Mouse (Mus musculus) effector memory CD4-positive, alpha-beta T cell, adult 7 months (primary cell): Measurements from ENCODE around the gene D630045J12Rik. TPM values are rescaled to one million over a fixed set of nuclear protein-coding genes. Genes with fewer than 3 reads are reported as not detected.

Experiments used
- polyA plus RNA-seq: library from polyadenylated mRNA; unstranded; fragments of 100-300 nt; shearing (Covaris generic); gene quantifications from one replicate; pipeline ENCODE4 v1.2.1, GENCODE M21; 2017

Gene D630045J12Rik
- 0.27 TPM for polyA plus RNA-seq

GRCm38 (mm10) chr6:38253736-38254641 lies at the start of gene D630045J12Rik:
D630045J12Rik (minus strand) TSS chr6:38254009.

DNA sequence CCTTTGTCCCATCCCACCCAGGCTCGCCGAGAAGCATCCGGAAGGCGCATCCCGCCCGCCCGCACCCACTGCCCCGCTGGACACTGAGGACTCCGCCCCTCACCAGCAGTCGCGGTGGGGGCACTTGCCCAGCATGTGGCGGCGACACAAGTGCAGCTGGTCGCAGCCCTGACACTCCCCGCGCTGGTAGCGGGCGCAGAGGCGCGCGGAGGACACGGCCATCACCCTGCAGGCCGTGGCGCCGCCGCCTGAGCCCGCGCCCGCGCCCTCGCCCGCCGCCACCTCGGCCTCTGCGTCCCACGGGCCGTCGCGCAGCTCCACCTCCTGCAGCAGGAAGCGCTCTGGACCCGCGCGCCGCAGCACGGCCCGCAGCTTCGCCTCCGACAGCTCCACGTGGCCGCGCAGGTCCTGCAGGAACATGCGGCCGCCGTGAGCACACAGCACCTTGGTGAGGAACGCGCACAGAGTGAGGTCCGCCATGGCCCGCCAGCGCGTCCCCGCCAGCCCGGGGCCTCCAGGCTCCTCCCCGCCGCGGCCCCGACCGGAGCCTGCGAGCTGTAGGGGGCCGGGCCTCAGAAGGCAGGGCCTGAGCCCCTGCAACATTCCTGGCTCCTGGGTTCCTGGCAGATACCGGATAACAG lies 45.1 kb upstream of the D630045J12Rik start, which contains the start of gene Zc3hav1l:
TSS of gene Zc3hav1l (minus strand) at position 499 of the 641 bp plus-strand sequence.

GRCm38 (mm10) chr6:38124207-38124835 lies 129.5 kb downstream of the D630045J12Rik start, which contains the start of gene Atp6v0a4:
Atp6v0a4 (minus strand) TSS chr6:38124586.

GRCm38 (mm10) chr6:38109160-38109795 lies 144.5 kb downstream of the D630045J12Rik start, which contains the start of gene Tmem213:
Tmem213 (plus strand) TSS chr6:38109255.

Other genes with a start within 250 kb of the D630045J12Rik start
- gene Svopl, start 207.0 kb downstream of the D630045J12Rik start, polyA plus RNA-seq: 0.27 TPM
- gene Tmem213, start 144.8 kb downstream of the D630045J12Rik start, polyA plus RNA-seq: not detected
- 1.1 TPM for gene Atp6v0a4, start 129.4 kb downstream of the D630045J12Rik start, polyA plus RNA-seq
- 0.10 TPM for gene Zc3hav1l, start 45.2 kb upstream of the D630045J12Rik start, polyA plus RNA-seq
- gene Zc3hav1, start 100.6 kb upstream of the D630045J12Rik start, polyA plus RNA-seq: 299 TPM
- gene Ttc26, start 127.5 kb upstream of the D630045J12Rik start, polyA plus RNA-seq: 1.7 TPM
- 25.9 TPM for gene Ubn2, start 179.9 kb upstream of the D630045J12Rik start, polyA plus RNA-seq